Mouse (Mus musculus) neural tube, embryonic 13.5 days (tissue): ENCODE measurements around the gene Ccdc62. TPM values are rescaled to one million over a fixed set of nuclear protein-coding genes. Genes with fewer than 3 reads are reported as not detected.

Experiments
- ATAC-seq: fragments of 200-750 bp; cut with Nextera tagmentation; 2 replicates; pipeline ENCODE4 v1.8.0; 2017; ENCODE audit warnings: low read depth, mild to moderate bottlenecking, moderate TSS enrichment, moderate library complexity
- H3K27ac ChIP-seq: fragments of 300-500 bp; sonication (generic); replicated peaks from 2 replicates; pipeline ENCODE4 v1.5.1; 2015; ENCODE audit warnings: moderate library complexity, mild to moderate bottlenecking, inconsistent platforms
- H3K27me3 ChIP-seq: fragments of 300-500 bp; sonication (generic); 2 replicates; pipeline ENCODE4 v1.6.1; 2015; ENCODE audit warnings: mild to moderate bottlenecking, inconsistent platforms
- H3K36me3 ChIP-seq: fragments of 300-500 bp; sonication (generic); 2 replicates; pipeline ENCODE4 v1.6.1; 2015; ENCODE audit warnings: mild to moderate bottlenecking, inconsistent platforms
- H3K4me1 ChIP-seq: fragments of 300-500 bp; sonication (generic); replicated peaks from 2 replicates; pipeline ENCODE4 v1.6.1; 2015; ENCODE audit warnings: inconsistent platforms
- H3K4me2 ChIP-seq: fragments of 300-500 bp; sonication (generic); 2 replicates; pipeline ENCODE4 v1.6.1; 2015; ENCODE audit warnings: inconsistent platforms, mild to moderate bottlenecking, moderate library complexity
- H3K4me3 ChIP-seq: fragments of 300-500 bp; sonication (generic); 2 replicates; pipeline ENCODE4 v1.5.1; 2015; ENCODE audit warnings: mild to moderate bottlenecking, inconsistent platforms
- H3K9ac ChIP-seq: fragments of 300-500 bp; sonication (generic); 2 replicates; pipeline ENCODE4 v1.6.1; 2015; ENCODE audit warnings: moderate library complexity, mild to moderate bottlenecking, inconsistent platforms
- H3K9me3 ChIP-seq: fragments of 300-500 bp; sonication (generic); 2 replicates; pipeline ENCODE4 v1.6.1; 2016; ENCODE audit warnings: inconsistent platforms
- WGBS: fragments of 180-500 bp; shearing (Covaris S2); methylation state at CpG from one replicate; pipeline ENCODE4 v1.1.7; 2015; 5-methylcytosine and 5-hydroxymethylcytosine counted together
- polyA plus RNA-seq: library from polyadenylated mRNA; unstranded; fragments of >200 nt; fragmentation: Nextera tagmentation; extraction: Ambion mirVana; gene quantifications from 2 replicates; pipeline ENCODE4 v1.2.1, GENCODE M21; 2015

Ccdc62 gene
- polyA plus RNA-seq, 1 experiment from 2014 or later = 6.9 TPM

GRCm38 (mm10) chr5:123906146-123906975 is 24.1 kb upstream of the Ccdc62 start:
- no peak for ATAC-seq
- Histone ChIP-seq H3K4me3 (peak overlapping the region; percentile 99), H3K9ac (peak overlapping the region; percentile 57; the same call in 1 of the 2 replicates), H3K4me2 (peak overlapping the region; percentile 51), H3K9me3 (no peaks in the 10 kb centered on the region), H3K27ac (no peak overlapping the region), H3K27me3 (no peaks in the 10 kb centered on the region), H3K36me3 (peaks cover 30% of the 10 kb centered on the region), H3K4me1 (peaks cover 22% of the 10 kb centered on the region)
- WGBS = 69% methylated on average over 17 of the region's 17 CpGs

GRCm38 (mm10) chr5:123906976-123907630 is 23.4 kb upstream of the Ccdc62 start, which contains the start of gene Denr:
Denr (plus strand) TSS chr5:123907175.
- peak within 1 kb of the TSS; percentile 99 for H3K4me3 ChIP-seq
- peak within 1 kb of the TSS; percentile 97 for H3K4me2 ChIP-seq
- peaks cover 38% of the 10 kb centered on the region for H3K36me3 ChIP-seq
- peak within 1 kb of the TSS; percentile 98 for H3K9ac ChIP-seq
- peak; percentile 97 for ATAC-seq
- H3K27ac ChIP-seq = peak within 1 kb of the TSS; percentile 90
- WGBS = under 1% methylated on average over 60 of the region's 61 CpGs
- no peaks in the 10 kb centered on the region for H3K9me3 ChIP-seq
- H3K4me1 ChIP-seq = peaks cover 22% of the 10 kb centered on the region
- no peaks in the 10 kb centered on the region for H3K27me3 ChIP-seq

- no peaks in the 10 kb centered on the region for H3K27me3 ChIP-seq
- H3K9ac ChIP-seq = peak overlapping the region; percentile 98
- ATAC-seq = peak; percentile 16; the same call in 1 of the 2 replicates
- peak overlapping the region; percentile 99 for H3K4me3 ChIP-seq
- peak overlapping the region; percentile 97 for H3K4me2 ChIP-seq
- H3K9me3 ChIP-seq = no peaks in the 10 kb centered on the region
- peak overlapping the region; percentile 90 for H3K27ac ChIP-seq
- H3K36me3 ChIP-seq = peaks cover 43% of the 10 kb centered on the region
- 6% methylated on average over 10 of the region's 10 CpGs for WGBS
- H3K4me1 ChIP-seq = peaks cover 22% of the 10 kb centered on the region
Observed at GRCm38 (mm10) chr5:123907631-123907977, 22.9 kb upstream of the Ccdc62 start.

GRCm38 (mm10) chr5:123914852-123915251 is 15.6 kb upstream of the Ccdc62 start:
- Histone ChIP-seq H3K9ac (no peak overlapping the region), H3K36me3 (peaks cover 94% of the 10 kb centered on the region), H3K4me3 (no peak overlapping the region), H3K4me1 (no peaks in the 10 kb centered on the region), H3K27me3 (no peaks in the 10 kb centered on the region), H3K4me2 (no peak overlapping the region), H3K9me3 (no peaks in the 10 kb centered on the region), H3K27ac (no peak overlapping the region)
- WGBS = 91% methylated on average over 3 of the region's 3 CpGs
- ATAC-seq = no peak

GRCm38 (mm10) chr5:123922112-123922511 is 8.4 kb upstream of the Ccdc62 start:
- H3K36me3 ChIP-seq = peaks cover 97% of the 10 kb centered on the region
- H3K27ac ChIP-seq = no peak overlapping the region
- no peaks in the 10 kb centered on the region for H3K4me1 ChIP-seq
- H3K4me2 ChIP-seq = no peak overlapping the region
- no peaks in the 10 kb centered on the region for H3K9me3 ChIP-seq
- WGBS = 91% methylated on average over 6 of the region's 6 CpGs
- no peak overlapping the region for H3K4me3 ChIP-seq
- no peak overlapping the region for H3K9ac ChIP-seq
- ATAC-seq = no peak
- no peaks in the 10 kb centered on the region for H3K27me3 ChIP-seq

GRCm38 (mm10) chr5:123927118-123927517 is 3.4 kb upstream of the Ccdc62 start, which contains the start of gene Gm43518:
Gm43518 (plus strand) TSS chr5:123927418.
- Histone ChIP-seq H3K9ac (no peak within 1 kb of the TSS), H3K4me1 (peaks cover 12% of the 10 kb centered on the region), H3K9me3 (no peaks in the 10 kb centered on the region), H3K27me3 (no peaks in the 10 kb centered on the region), H3K4me3 (no peak within 1 kb of the TSS), H3K4me2 (no peak within 1 kb of the TSS), H3K27ac (no peak within 1 kb of the TSS), H3K36me3 (peaks cover 68% of the 10 kb centered on the region)
- 92% methylated on average over 9 of the region's 9 CpGs for WGBS
- no peak for ATAC-seq

GRCm38 (mm10) chr5:123931131-123931530 is 652 bp downstream of the Ccdc62 start:
- H3K4me2 ChIP-seq = peak overlapping the region; percentile 75
- no peaks in the 10 kb centered on the region for H3K9me3 ChIP-seq
- peaks cover 12% of the 10 kb centered on the region for H3K4me1 ChIP-seq
- 53% methylated on average over 13 of the region's 13 CpGs for WGBS
- peak; percentile 7; the same call in 1 of the 2 replicates for ATAC-seq
- 0 out of 2 replicates have a peak overlapping the region, but pooled peaks have one; percentile 92 for H3K27ac ChIP-seq
- no peaks in the 10 kb centered on the region for H3K27me3 ChIP-seq
- H3K4me3 ChIP-seq = peak overlapping the region; percentile 75
- H3K9ac ChIP-seq = peak overlapping the region; percentile 94
- peaks cover 28% of the 10 kb centered on the region for H3K36me3 ChIP-seq

GRCm38 (mm10) chr5:123932927-123933326 is 2.4 kb downstream of the Ccdc62 start:
- Histone ChIP-seq H3K4me2 (no peak overlapping the region), H3K27ac (no peak overlapping the region), H3K9me3 (no peaks in the 10 kb centered on the region), H3K9ac (no peak overlapping the region), H3K4me1 (peaks cover 12% of the 10 kb centered on the region), H3K27me3 (no peaks in the 10 kb centered on the region), H3K4me3 (no peak overlapping the region), H3K36me3 (peaks cover 10% of the 10 kb centered on the region)
- ATAC-seq = no peak

- peaks cover 4% of the 10 kb centered on the region for H3K36me3 ChIP-seq
- no peak overlapping the region for H3K4me2 ChIP-seq
- 0 out of 2 replicates have a peak overlapping the region, but pooled peaks have one; percentile 34 for H3K9ac ChIP-seq
- H3K9me3 ChIP-seq = no peaks in the 10 kb centered on the region
- no peaks in the 10 kb centered on the region for H3K27me3 ChIP-seq
- H3K4me3 ChIP-seq = no peak overlapping the region
- H3K4me1 ChIP-seq = peaks cover 12% of the 10 kb centered on the region
- WGBS = 86% methylated on average over 12 of the region's 12 CpGs
- H3K27ac ChIP-seq = no peak overlapping the region
- ATAC-seq = no peak
Observed at GRCm38 (mm10) chr5:123933556-123933955, 3.1 kb downstream of the Ccdc62 start.

- WGBS = 41% methylated on average over 18 of the region's 18 CpGs
- Histone ChIP-seq H3K9ac (0 out of 2 replicates have a peak overlapping the region, but pooled peaks have one; percentile 34), H3K27ac (no peak overlapping the region)
Observed at GRCm38 (mm10) chr5:123933957-123934591, 3.6 kb downstream of the Ccdc62 start.

GRCm38 (mm10) chr5:123935931-123936330 is 5.5 kb downstream of the Ccdc62 start:
- H3K9me3 ChIP-seq = no peaks in the 10 kb centered on the region
- H3K9ac ChIP-seq = no peak overlapping the region
- WGBS = 85% methylated on average over 5 of the region's 5 CpGs
- H3K4me3 ChIP-seq = no peak overlapping the region
- no peak overlapping the region for H3K4me2 ChIP-seq
- ATAC-seq = no peak
- H3K4me1 ChIP-seq = peaks cover 6% of the 10 kb centered on the region
- no peak overlapping the region for H3K27ac ChIP-seq
- H3K27me3 ChIP-seq = no peaks in the 10 kb centered on the region
- H3K36me3 ChIP-seq = no peaks in the 10 kb centered on the region

More at GRCm38 (mm10) chr5:123933957-123934591, 3.6 kb downstream of the Ccdc62 start:
- peaks cover 12% of the 10 kb centered on the region for H3K4me1 ChIP-seq
- no peaks in the 10 kb centered on the region for H3K9me3 ChIP-seq
- no peaks in the 10 kb centered on the region for H3K27me3 ChIP-seq
- H3K4me2 ChIP-seq = no peak overlapping the region
- no peaks in the 10 kb centered on the region for H3K36me3 ChIP-seq
- ATAC-seq = no peak
- no peak overlapping the region for H3K4me3 ChIP-seq

GRCm38 (mm10) chr5:123938479-123938878 is 8.0 kb downstream of the Ccdc62 start:
- no peak for ATAC-seq
- no peak overlapping the region for H3K27ac ChIP-seq
- H3K4me2 ChIP-seq = no peak overlapping the region
- no peak overlapping the region for H3K9ac ChIP-seq
- H3K36me3 ChIP-seq = no peaks in the 10 kb centered on the region
- H3K4me1 ChIP-seq = no peaks in the 10 kb centered on the region
- no peak overlapping the region for H3K4me3 ChIP-seq
- no peaks in the 10 kb centered on the region for H3K27me3 ChIP-seq
- no peaks in the 10 kb centered on the region for H3K9me3 ChIP-seq
- WGBS = 92% methylated on average over 5 of the region's 5 CpGs
